Mouse (Mus musculus): ENCODE measurements around the gene Cacna1c. TPM values are rescaled to one million over a fixed set of nuclear protein-coding genes. Genes with fewer than 3 reads are reported as not detected.

Gene Cacna1c
- polyA plus RNA-seq, 1 experiment from 2014 or later = 2.1 TPM

- DNase-seq (ENCODE audit: low read depth, low spot score) = no peak
- TF ChIP-seq CTCF (IDR thresholded peaks at IDR 0.05) = no peak
- in situ Hi-C loops (cut with MboI; ENCODE audit: low pct_unique_long_range_greater_than_20kb) = no loop called here
- CTCF ChIA-PET = no interaction called here
- no peaks in the 10 kb centered on the region for H3K27me3 ChIP-seq
- POLR2A ChIA-PET = interaction anchor here (1.0 kb wide), 1 partner anchor 12 kb away, joined by 3 read pairs; no protein-coding TSS in a partner anchor
- ATAC-seq = peak; percentile 88
Measured at GRCm38 (mm10) chr6:118884073-118884551, 312.1 kb downstream of the Cacna1c start.

- no peaks in the 10 kb centered on the region for H3K27me3 ChIP-seq
- ChIA-PET POLR2A (no interaction called here), CTCF (no interaction called here)
- ATAC-seq = no peak
- no peak for TF ChIP-seq CTCF (IDR thresholded peaks at IDR 0.05)
- DNase-seq (ENCODE audit: low read depth, low spot score) = no peak
- in situ Hi-C loops (cut with MboI; ENCODE audit: low pct_unique_long_range_greater_than_20kb) = no loop called here
Measured at GRCm38 (mm10) chr6:118876204-118876603, 320.0 kb downstream of the Cacna1c start.

- H3K27me3 ChIP-seq = no peaks in the 10 kb centered on the region
- no peak for ATAC-seq
- TF ChIP-seq CTCF (IDR thresholded peaks at IDR 0.05) = no peak
- in situ Hi-C loops (cut with MboI; ENCODE audit: low pct_unique_long_range_greater_than_20kb) = no loop called here
- DNase-seq (ENCODE audit: low read depth, low spot score) = no peak
- ChIA-PET POLR2A (no interaction called here), CTCF (no interaction called here)
Measured at GRCm38 (mm10) chr6:118870241-118870841, 325.9 kb downstream of the Cacna1c start.

GRCm38 (mm10) chr6:118867384-118867783 lies 328.8 kb downstream of the Cacna1c start:
- DNase-seq (ENCODE audit: low read depth, low spot score) (peak; percentile 56), ATAC-seq (peak; percentile 63)
- no peak for TF ChIP-seq CTCF (IDR thresholded peaks at IDR 0.05)
- POLR2A ChIA-PET = no interaction called here
- H3K27me3 ChIP-seq = no peaks in the 10 kb centered on the region
- CTCF ChIA-PET = no interaction called here
- in situ Hi-C loops (cut with MboI; ENCODE audit: low pct_unique_long_range_greater_than_20kb) = no loop called here

GRCm38 (mm10) chr6:118866889-118867288 lies 329.3 kb downstream of the Cacna1c start:
- POLR2A ChIA-PET = no interaction called here
- in situ Hi-C loops (cut with MboI; ENCODE audit: low pct_unique_long_range_greater_than_20kb) = no loop called here
- CTCF ChIA-PET = no interaction called here
- ATAC-seq = no peak
- DNase-seq (ENCODE audit: low read depth, low spot score) = no peak
- H3K27me3 ChIP-seq = no peaks in the 10 kb centered on the region
- TF ChIP-seq CTCF (IDR thresholded peaks at IDR 0.05) = no peak

- CTCF ChIA-PET = no interaction called here
- POLR2A ChIA-PET = no interaction called here
- TF ChIP-seq CTCF (IDR thresholded peaks at IDR 0.05) = no peak
- ATAC-seq = no peak
- no peaks in the 10 kb centered on the region for H3K27me3 ChIP-seq
- in situ Hi-C loops (cut with MboI; ENCODE audit: low pct_unique_long_range_greater_than_20kb) = no loop called here
- DNase-seq (ENCODE audit: low read depth, low spot score) = no peak
Measured at GRCm38 (mm10) chr6:118865777-118866380, 330.3 kb downstream of the Cacna1c start.

- in situ Hi-C loops (cut with MboI; ENCODE audit: low pct_unique_long_range_greater_than_20kb) = no loop called here
- CTCF ChIA-PET = no interaction called here
Measured at GRCm38 (mm10) chr6:118864696-118865620, 331.3 kb downstream of the Cacna1c start.

GRCm38 (mm10) chr6:118862727-118863126 lies 333.5 kb downstream of the Cacna1c start:
- DNase-seq (ENCODE audit: low read depth, low spot score) (no peak), ATAC-seq (no peak)
- H3K27me3 ChIP-seq = no peaks in the 10 kb centered on the region
- ChIA-PET POLR2A (no interaction called here), CTCF (interaction anchor here (1.4 kb wide), 1 partner anchor 14 kb away, joined by 3 read pairs; no protein-coding TSS in a partner anchor)
- in situ Hi-C loops (cut with MboI; ENCODE audit: low pct_unique_long_range_greater_than_20kb) = no loop called here
- TF ChIP-seq CTCF (IDR thresholded peaks at IDR 0.05) = no peak

More at GRCm38 (mm10) chr6:118864696-118865620, 331.3 kb downstream of the Cacna1c start:
- ATAC-seq = no peak
- POLR2A ChIA-PET = no interaction called here
- TF ChIP-seq CTCF (IDR thresholded peaks at IDR 0.05) = no peak
- H3K27me3 ChIP-seq = no peaks in the 10 kb centered on the region
- no peak for DNase-seq (ENCODE audit: low read depth, low spot score)

GRCm38 (mm10) chr6:118862091-118862490 lies 334.1 kb downstream of the Cacna1c start:
- DNase-seq (ENCODE audit: low read depth, low spot score) (no peak), ATAC-seq (no peak)
- CTCF ChIA-PET = interaction anchor here (1.4 kb wide), 1 partner anchor 13 kb away, joined by 3 read pairs; no protein-coding TSS in a partner anchor
- in situ Hi-C loops (cut with MboI; ENCODE audit: low pct_unique_long_range_greater_than_20kb) = no loop called here
- H3K27me3 ChIP-seq = no peaks in the 10 kb centered on the region
- no peak for TF ChIP-seq CTCF (IDR thresholded peaks at IDR 0.05)
- POLR2A ChIA-PET = no interaction called here

GRCm38 (mm10) chr6:118858431-118858830 lies 337.8 kb downstream of the Cacna1c start:
- no peak for ATAC-seq
- H3K27me3 ChIP-seq = no peaks in the 10 kb centered on the region
- ChIA-PET CTCF (no interaction called here), POLR2A (no interaction called here)
- DNase-seq (ENCODE audit: low read depth, low spot score) = no peak
- TF ChIP-seq CTCF (IDR thresholded peaks at IDR 0.05) = no peak
- in situ Hi-C loops (cut with MboI; ENCODE audit: low pct_unique_long_range_greater_than_20kb) = no loop called here

GRCm38 (mm10) chr6:118852131-118852530 lies 344.1 kb downstream of the Cacna1c start:
- in situ Hi-C loops (cut with MboI; ENCODE audit: low pct_unique_long_range_greater_than_20kb) = no loop called here

More at GRCm38 (mm10) chr6:118852131-118852530, 344.1 kb downstream of the Cacna1c start:
- ChIA-PET POLR2A (no interaction called here), CTCF (no interaction called here)
- DNase-seq (ENCODE audit: low read depth, low spot score) (no peak), ATAC-seq (no peak)
- H3K27me3 ChIP-seq = no peaks in the 10 kb centered on the region
- no peak for TF ChIP-seq CTCF (IDR thresholded peaks at IDR 0.05)

Measured in Patski (cell line).